Mouse (Mus musculus) effector memory CD4-positive, alpha-beta T cell, adult 5 months (primary cell): ENCODE data around the gene Pkd2l1. TPM values are rescaled to one million over a fixed set of nuclear protein-coding genes. Genes with fewer than 3 reads are reported as not detected.

Source experiments
- polyA plus RNA-seq: library from polyadenylated mRNA; unstranded; fragments of 100-300 nt; shearing (Covaris generic); gene quantifications from one replicate; pipeline ENCODE4 v1.2.1, GENCODE M21; 2017

Gene Pkd2l1
- polyA plus RNA-seq = not detected

DNA sequence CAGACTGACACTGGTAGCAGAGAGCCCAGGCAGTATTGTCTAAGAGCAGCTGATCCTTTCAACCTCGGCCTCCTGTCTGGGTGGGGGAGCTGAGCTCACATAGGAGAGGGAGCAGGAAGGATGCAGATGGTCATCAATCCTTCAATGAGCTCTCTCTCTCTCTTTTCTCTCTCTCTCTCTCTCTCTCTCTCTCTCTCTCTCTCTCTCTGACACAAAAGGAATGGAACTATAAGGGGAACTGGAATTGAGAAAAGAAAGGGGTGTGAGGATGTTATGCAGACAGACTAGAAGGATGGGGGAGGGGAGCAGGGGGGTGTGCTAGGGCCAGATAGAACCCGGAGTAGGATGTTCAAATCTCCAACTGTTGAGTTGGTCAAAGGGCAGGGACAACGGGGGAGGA, at the start of gene Pkd2l1:
Gene Pkd2l1, minus strand, starts transcription at position 101 of the 400 bp plus-strand sequence.

DNA sequence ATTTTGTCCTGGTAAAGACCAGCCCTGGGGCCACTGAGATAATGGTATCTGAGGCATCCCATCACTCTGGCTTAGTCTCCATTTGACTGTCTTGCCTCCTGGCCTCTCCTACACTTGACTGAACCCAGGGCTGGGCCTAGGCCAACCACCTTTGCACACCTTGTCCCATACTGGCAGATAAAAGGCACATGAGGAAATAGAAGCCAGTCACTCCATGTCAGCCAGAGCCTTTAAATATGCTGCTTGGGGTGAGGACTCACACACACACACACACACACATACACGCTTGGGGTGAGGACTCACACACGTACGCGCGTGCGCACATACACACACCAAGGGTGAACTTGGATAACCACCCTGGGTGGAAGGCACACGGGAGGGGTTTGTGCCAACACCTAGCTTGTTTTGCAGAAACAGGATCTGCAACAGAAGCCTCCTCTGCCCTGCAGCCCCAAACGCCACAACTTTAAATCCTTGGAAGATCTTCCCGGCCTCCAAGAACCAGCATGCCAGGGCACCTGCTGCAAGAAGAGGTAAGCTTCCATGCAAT, 10.8 kb upstream of the Pkd2l1 start, which contains the start of gene Scd3:
Gene Scd3, plus strand, starts transcription at position 255 of the 550 bp plus-strand sequence.

DNA sequence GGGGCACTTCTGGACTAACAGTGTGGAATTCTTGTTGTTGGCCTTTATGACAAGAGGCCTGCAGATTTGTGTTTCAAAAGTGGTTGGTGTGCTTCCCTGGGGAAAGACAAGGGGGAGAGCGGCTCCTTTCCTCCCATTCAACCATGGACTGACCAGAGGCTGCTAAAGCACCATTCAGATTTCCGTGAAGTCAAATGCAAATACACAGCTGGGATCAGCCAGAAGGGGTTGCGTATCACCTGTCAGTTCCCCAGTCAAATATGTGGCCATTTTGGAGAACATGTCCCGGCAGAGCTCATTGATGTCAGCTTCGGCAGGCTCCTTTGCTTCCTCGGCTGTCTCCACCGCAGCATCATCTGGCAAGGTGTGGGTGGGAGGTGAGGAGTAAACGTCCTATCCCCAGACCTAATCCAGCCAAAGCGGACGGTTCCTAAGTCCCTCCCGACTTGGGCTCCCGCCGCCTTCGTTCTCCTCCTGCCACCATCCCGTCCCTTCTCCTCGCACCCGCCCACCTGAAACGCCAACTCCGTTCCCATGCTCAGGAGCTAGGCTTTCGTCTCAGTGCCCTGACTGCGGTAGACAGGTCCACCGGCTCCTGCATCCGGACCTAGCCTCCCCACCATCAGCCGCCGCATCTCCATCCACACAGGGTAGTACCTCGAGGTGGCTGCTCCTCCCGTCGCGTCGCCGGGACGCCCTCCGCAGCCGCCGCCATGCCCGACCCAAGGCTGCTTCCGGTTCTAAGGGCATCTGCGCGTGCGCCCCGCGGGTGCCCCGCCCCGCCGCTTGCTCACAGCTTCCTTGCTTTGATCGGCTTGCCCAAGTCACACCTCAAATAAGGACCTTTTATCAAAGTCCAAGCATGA, 46.3 kb downstream of the Pkd2l1 start, which contains the start of gene Bloc1s2:
Gene Bloc1s2, minus strand, starts transcription at position 745 of the 866 bp plus-strand sequence.

GRCm38 (mm10) chr19:44135072-44135959, 56.9 kb downstream of the Pkd2l1 start, which contains the start of gene Cwf19l1:
Cwf19l1 (minus strand) TSS chr19:44135876.

GRCm38 (mm10) chr19:44106831-44107660, 85.2 kb downstream of the Pkd2l1 start, which contains the start of gene Chuk:
Chuk (minus strand) TSS chr19:44107480.

Other genes starting within 250 kb of the Pkd2l1 start
- gene Cpn1, start 205.9 kb downstream of the Pkd2l1 start, polyA plus RNA-seq = not detected
- not detected for gene Cyp2c23, start 163.2 kb downstream of the Pkd2l1 start, polyA plus RNA-seq
- 5.3 TPM for gene Erlin1, start 122.7 kb downstream of the Pkd2l1 start, polyA plus RNA-seq
- 88.2 TPM for gene Chuk, start 85.0 kb downstream of the Pkd2l1 start, polyA plus RNA-seq
- gene Cwf19l1, start 56.6 kb downstream of the Pkd2l1 start, polyA plus RNA-seq = 21.6 TPM
- 69.6 TPM for gene Bloc1s2, start 46.0 kb downstream of the Pkd2l1 start, polyA plus RNA-seq
- not detected for gene Scd3, start 10.8 kb upstream of the Pkd2l1 start, polyA plus RNA-seq
- 17.7 TPM for gene Scd2, start 101.2 kb upstream of the Pkd2l1 start, polyA plus RNA-seq
- gene Scd4, start 140.7 kb upstream of the Pkd2l1 start, polyA plus RNA-seq = 0.26 TPM
- 0.62 TPM for gene Scd1, start 215.4 kb upstream of the Pkd2l1 start, polyA plus RNA-seq